Mouse (Mus musculus): ENCODE results near the gene Ccser1. TPM values are rescaled to one million over a fixed set of nuclear protein-coding genes. Genes with fewer than 3 reads are reported as not detected.
"Not testable (repeated sequence)": the region's sequence is repeated elsewhere in the genome, so short reads cannot be mapped to it uniquely, and the experiment has no call there.

Gene Ccser1
- polyA plus RNA-seq, 1 experiment from 2014 or later: 0.50 TPM

GRCm38 (mm10) chr6:61230058-61230718 lies 50.1 kb downstream of the Ccser1 start:
- Histone ChIP-seq H3K27me3 (replicated peaks) (no peaks in the 10 kb centered on the region), H3K9me3 (replicated peaks) (no peaks in the 10 kb centered on the region), H3K4me1 (no peaks in the 10 kb centered on the region), H3K4me3 (no peak overlapping the region), H3K4me2 (no peak overlapping the region), H3K9ac (no peak overlapping the region), H3K36me3 (no peaks in the 10 kb centered on the region), H3K27ac (no peak overlapping the region)
- WGBS (ENCODE audit: insufficient replicate concordance): 56% methylated on average over 5 of the region's 5 CpGs
- no peak for ATAC-seq

- no peak for ATAC-seq
- Histone ChIP-seq H3K4me3 (no peak overlapping the region), H3K4me1 (no peaks in the 10 kb centered on the region), H3K9me3 (replicated peaks) (no peaks in the 10 kb centered on the region), H3K4me2 (no peak overlapping the region), H3K36me3 (no peaks in the 10 kb centered on the region), H3K27me3 (replicated peaks) (no peaks in the 10 kb centered on the region), H3K27ac (no peak overlapping the region), H3K9ac (no peak overlapping the region)
- 54% methylated on average over 5 of the region's 5 CpGs for WGBS (ENCODE audit: insufficient replicate concordance)
These were observed 52.9 kb downstream of the Ccser1 start for GRCm38 (mm10) chr6:61233060-61233459.

- Histone ChIP-seq H3K9ac (no peak overlapping the region), H3K4me1 (no peaks in the 10 kb centered on the region), H3K4me2 (no peak overlapping the region), H3K27ac (no peak overlapping the region), H3K9me3 (replicated peaks) (no peaks in the 10 kb centered on the region), H3K27me3 (replicated peaks) (no peaks in the 10 kb centered on the region), H3K4me3 (no peak overlapping the region), H3K36me3 (no peaks in the 10 kb centered on the region)
- WGBS (ENCODE audit: insufficient replicate concordance): 49% methylated on average over 5 of the region's 5 CpGs
- no peak for ATAC-seq
These were observed 53.5 kb downstream of the Ccser1 start for GRCm38 (mm10) chr6:61233548-61234187.

- Histone ChIP-seq H3K4me2 (no peak overlapping the region), H3K9ac (no peak overlapping the region), H3K4me1 (no peaks in the 10 kb centered on the region), H3K36me3 (no peaks in the 10 kb centered on the region), H3K27me3 (replicated peaks) (no peaks in the 10 kb centered on the region), H3K9me3 (replicated peaks) (no peaks in the 10 kb centered on the region), H3K4me3 (no peak overlapping the region), H3K27ac (no peak overlapping the region)
- WGBS (ENCODE audit: insufficient replicate concordance): 57% methylated on average over 2 of the region's 2 CpGs
- ATAC-seq: no peak
These were observed 60.5 kb downstream of the Ccser1 start for GRCm38 (mm10) chr6:61240618-61241017.

GRCm38 (mm10) chr6:61242556-61242955 lies 62.4 kb downstream of the Ccser1 start:
- no peaks in the 10 kb centered on the region for H3K36me3 ChIP-seq
- no peaks in the 10 kb centered on the region for H3K4me1 ChIP-seq
- H3K9me3 ChIP-seq (replicated peaks): no peaks in the 10 kb centered on the region
- no peaks in the 10 kb centered on the region for H3K27me3 ChIP-seq (replicated peaks)
- H3K4me3 ChIP-seq: no peak overlapping the region
- H3K4me2 ChIP-seq: no peak overlapping the region
- 37% methylated on average over 3 of the region's 3 CpGs for WGBS (ENCODE audit: insufficient replicate concordance)
- no peak overlapping the region for H3K9ac ChIP-seq
- no peak overlapping the region for H3K27ac ChIP-seq
- no peak for ATAC-seq

- Histone ChIP-seq H3K4me2 (no peak overlapping the region), H3K27me3 (replicated peaks) (no peaks in the 10 kb centered on the region), H3K4me3 (no peak overlapping the region), H3K27ac (no peak overlapping the region), H3K36me3 (no peaks in the 10 kb centered on the region), H3K4me1 (no peaks in the 10 kb centered on the region), H3K9me3 (replicated peaks) (no peaks in the 10 kb centered on the region), H3K9ac (no peak overlapping the region)
- 60% methylated on average over 4 of the region's 4 CpGs for WGBS (ENCODE audit: insufficient replicate concordance)
- no peak for ATAC-seq
These were observed 66.4 kb downstream of the Ccser1 start for GRCm38 (mm10) chr6:61246523-61246922.

- Histone ChIP-seq H3K27ac (no peak overlapping the region), H3K27me3 (replicated peaks) (no peaks in the 10 kb centered on the region), H3K9ac (no peak overlapping the region), H3K36me3 (no peaks in the 10 kb centered on the region), H3K9me3 (replicated peaks) (no peaks in the 10 kb centered on the region), H3K4me2 (no peak overlapping the region), H3K4me3 (no peak overlapping the region), H3K4me1 (no peaks in the 10 kb centered on the region)
- no peak for ATAC-seq
- WGBS (ENCODE audit: insufficient replicate concordance): 68% methylated on average over 4 of the region's 4 CpGs
These were observed 67.8 kb downstream of the Ccser1 start for GRCm38 (mm10) chr6:61247842-61248472.

GRCm38 (mm10) chr6:61248700-61249099 lies 68.6 kb downstream of the Ccser1 start:
- no peak overlapping the region for H3K4me3 ChIP-seq
- ATAC-seq: no peak
- WGBS (ENCODE audit: insufficient replicate concordance): 63% methylated on average over 2 of the region's 2 CpGs
- H3K9ac ChIP-seq: no peak overlapping the region
- H3K27me3 ChIP-seq (replicated peaks): no peaks in the 10 kb centered on the region
- H3K36me3 ChIP-seq: no peaks in the 10 kb centered on the region
- no peaks in the 10 kb centered on the region for H3K9me3 ChIP-seq (replicated peaks)
- no peak overlapping the region for H3K4me2 ChIP-seq
- no peak overlapping the region for H3K27ac ChIP-seq
- no peaks in the 10 kb centered on the region for H3K4me1 ChIP-seq

GRCm38 (mm10) chr6:61251232-61251631 lies 71.1 kb downstream of the Ccser1 start:
- no peaks in the 10 kb centered on the region for H3K36me3 ChIP-seq
- H3K4me3 ChIP-seq: no peak overlapping the region
- 52% methylated on average over 1 of the region's 1 CpGs for WGBS (ENCODE audit: insufficient replicate concordance)
- H3K4me2 ChIP-seq: no peak overlapping the region
- no peaks in the 10 kb centered on the region for H3K9me3 ChIP-seq (replicated peaks)
- ATAC-seq: no peak
- no peaks in the 10 kb centered on the region for H3K27me3 ChIP-seq (replicated peaks)
- H3K9ac ChIP-seq: no peak overlapping the region
- H3K27ac ChIP-seq: no peak overlapping the region
- H3K4me1 ChIP-seq: no peaks in the 10 kb centered on the region

- no peaks in the 10 kb centered on the region for H3K9me3 ChIP-seq (replicated peaks)
These were observed 72.8 kb downstream of the Ccser1 start for GRCm38 (mm10) chr6:61252912-61253311.

GRCm38 (mm10) chr6:61255874-61256273 lies 75.8 kb downstream of the Ccser1 start:
- not testable (repeated sequence) for H3K4me2 ChIP-seq; H3K36me3 ChIP-seq; H3K4me3 ChIP-seq; H3K9me3 ChIP-seq (replicated peaks); H3K27me3 ChIP-seq (replicated peaks); H3K9ac ChIP-seq; ATAC-seq; H3K27ac ChIP-seq; H3K4me1 ChIP-seq
- WGBS (ENCODE audit: insufficient replicate concordance): 71% methylated on average over 1 of the region's 1 CpGs

More at GRCm38 (mm10) chr6:61252912-61253311, 72.8 kb downstream of the Ccser1 start:
- Histone ChIP-seq H3K27me3 (replicated peaks) (no peaks in the 10 kb centered on the region), H3K27ac (no peak overlapping the region), H3K4me3 (no peak overlapping the region), H3K4me2 (no peak overlapping the region), H3K9ac (no peak overlapping the region), H3K4me1 (no peaks in the 10 kb centered on the region), H3K36me3 (no peaks in the 10 kb centered on the region)
- no peak for ATAC-seq
- 66% methylated on average over 7 of the region's 7 CpGs for WGBS (ENCODE audit: insufficient replicate concordance)

- Histone ChIP-seq H3K9ac (no peak overlapping the region), H3K4me2 (no peak overlapping the region), H3K4me3 (no peak overlapping the region), H3K4me1 (no peaks in the 10 kb centered on the region), H3K36me3 (no peaks in the 10 kb centered on the region), H3K9me3 (replicated peaks) (no peaks in the 10 kb centered on the region), H3K27ac (no peak overlapping the region), H3K27me3 (replicated peaks) (no peaks in the 10 kb centered on the region)
- 63% methylated on average over 10 of the region's 10 CpGs for WGBS (ENCODE audit: insufficient replicate concordance)
- ATAC-seq: no peak
These were observed 78.9 kb downstream of the Ccser1 start for GRCm38 (mm10) chr6:61258847-61259634.
